Mouse (Mus musculus): ENCODE measurements at regions not wholly inside any gene's neighbourhood (a gene's known extent, or its start where the extent isn't known, plus 50 kb on each side); places are given as distances from the start of the nearest gene placed in this dataset.
"Not testable (repeated sequence)": the region's sequence is repeated elsewhere in the genome, so short reads cannot be mapped to it uniquely, and the experiment has no call there.

DNA sequence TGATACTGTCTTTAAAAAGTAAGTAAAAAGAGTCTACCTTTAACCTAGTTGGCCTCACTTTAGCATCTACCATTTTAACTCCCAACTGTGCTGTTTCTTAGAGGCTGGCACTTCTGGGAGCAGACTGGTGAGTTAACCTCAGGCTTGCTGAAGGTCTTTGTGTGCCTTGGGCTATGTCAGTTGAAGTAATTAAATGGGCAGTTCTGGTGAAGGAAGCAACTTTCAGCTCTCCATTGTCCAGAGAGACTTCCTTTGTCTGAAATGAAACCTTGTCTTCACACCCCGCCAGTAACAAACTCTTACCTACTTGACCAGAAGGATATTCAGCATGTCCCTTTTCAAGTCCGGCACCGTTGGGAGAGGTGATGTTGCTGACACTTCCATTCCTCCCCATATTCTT lies 55.5 kb downstream of the Zfp281 start:
- no peak for DNase-seq (ENCODE audit: low read depth, low spot score)

DNA sequence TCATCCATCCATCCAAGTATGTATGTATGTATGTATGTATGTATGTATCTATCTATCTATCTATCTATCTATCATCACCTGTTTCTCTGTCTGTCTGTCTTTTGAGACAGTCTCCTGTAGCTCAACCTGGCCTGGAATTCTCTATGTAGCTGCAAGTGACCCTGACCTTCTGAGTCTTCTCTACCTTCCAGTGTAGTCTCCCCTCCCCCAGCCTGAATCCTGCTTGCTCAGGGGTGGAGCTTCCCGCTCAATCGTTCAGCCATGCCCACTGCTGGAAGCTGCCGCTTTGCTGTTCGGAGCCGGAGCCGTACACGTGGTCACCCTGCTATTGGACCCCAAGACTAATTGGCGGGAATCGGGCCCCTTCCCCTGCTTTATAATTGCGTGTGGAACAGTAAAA lies 57.6 kb downstream of the Zfp281 start:
- not testable (repeated sequence) for DNase-seq (ENCODE audit: low read depth, low spot score)

DNA sequence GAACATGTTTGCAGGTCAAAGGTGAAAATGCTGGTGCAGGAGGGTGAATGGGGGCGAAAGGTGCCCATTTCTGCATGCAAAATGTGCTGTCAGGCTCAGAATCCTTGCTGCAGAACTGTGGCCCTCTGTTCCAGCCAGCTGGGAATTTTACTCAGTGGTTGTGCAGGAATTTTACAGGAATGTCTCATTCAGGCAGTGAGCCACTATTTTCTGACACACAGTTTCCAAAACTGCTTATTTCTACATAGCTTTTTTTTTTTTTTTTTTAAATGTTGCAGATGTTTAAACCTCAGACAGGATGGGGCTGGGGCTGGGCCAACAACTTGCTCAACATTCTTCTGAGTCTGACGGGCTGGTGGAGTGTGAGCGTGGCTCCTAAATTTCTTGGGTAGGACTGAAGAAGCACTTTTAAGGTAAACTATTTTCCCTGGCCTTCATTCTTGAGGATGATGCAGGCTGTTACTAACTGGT lies 58.4 kb downstream of the Zfp281 start:
- DNase-seq (ENCODE audit: low read depth, low spot score): no peak

DNA sequence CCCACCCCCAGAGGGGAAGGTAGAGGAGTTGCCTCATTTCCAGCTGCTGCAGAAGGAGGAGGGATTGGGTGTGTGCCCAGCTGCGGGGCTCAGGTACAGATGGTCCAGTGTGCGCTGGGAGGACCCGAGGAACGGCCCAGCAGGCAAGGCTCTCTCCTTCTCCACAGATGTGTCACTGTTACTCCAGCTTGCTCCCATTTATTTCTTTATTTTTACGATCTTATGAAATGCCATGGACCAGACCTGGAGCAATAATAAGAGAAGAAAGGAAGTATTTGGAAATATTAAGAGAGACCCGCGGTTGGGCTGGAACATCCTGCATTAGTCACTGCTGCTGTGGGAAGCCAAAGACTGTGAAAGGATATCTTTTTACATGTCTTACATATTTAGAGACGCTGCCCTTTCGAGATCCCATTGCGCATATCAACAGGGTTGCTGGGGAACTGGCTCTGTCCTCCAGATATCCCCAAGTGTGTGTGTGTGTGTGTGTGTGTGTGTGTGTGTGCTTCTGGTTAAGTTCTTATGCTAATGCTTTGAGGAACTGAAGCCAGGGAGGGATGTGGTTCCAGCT lies 58.9 kb downstream of the Zfp281 start:
- no peak for DNase-seq (ENCODE audit: low read depth, low spot score)

- DNase-seq (ENCODE audit: low read depth, low spot score): no peak
Measured at GRCm38 (mm10) chr1:136684481-136684880, 59.8 kb downstream of the Zfp281 start.

DNA sequence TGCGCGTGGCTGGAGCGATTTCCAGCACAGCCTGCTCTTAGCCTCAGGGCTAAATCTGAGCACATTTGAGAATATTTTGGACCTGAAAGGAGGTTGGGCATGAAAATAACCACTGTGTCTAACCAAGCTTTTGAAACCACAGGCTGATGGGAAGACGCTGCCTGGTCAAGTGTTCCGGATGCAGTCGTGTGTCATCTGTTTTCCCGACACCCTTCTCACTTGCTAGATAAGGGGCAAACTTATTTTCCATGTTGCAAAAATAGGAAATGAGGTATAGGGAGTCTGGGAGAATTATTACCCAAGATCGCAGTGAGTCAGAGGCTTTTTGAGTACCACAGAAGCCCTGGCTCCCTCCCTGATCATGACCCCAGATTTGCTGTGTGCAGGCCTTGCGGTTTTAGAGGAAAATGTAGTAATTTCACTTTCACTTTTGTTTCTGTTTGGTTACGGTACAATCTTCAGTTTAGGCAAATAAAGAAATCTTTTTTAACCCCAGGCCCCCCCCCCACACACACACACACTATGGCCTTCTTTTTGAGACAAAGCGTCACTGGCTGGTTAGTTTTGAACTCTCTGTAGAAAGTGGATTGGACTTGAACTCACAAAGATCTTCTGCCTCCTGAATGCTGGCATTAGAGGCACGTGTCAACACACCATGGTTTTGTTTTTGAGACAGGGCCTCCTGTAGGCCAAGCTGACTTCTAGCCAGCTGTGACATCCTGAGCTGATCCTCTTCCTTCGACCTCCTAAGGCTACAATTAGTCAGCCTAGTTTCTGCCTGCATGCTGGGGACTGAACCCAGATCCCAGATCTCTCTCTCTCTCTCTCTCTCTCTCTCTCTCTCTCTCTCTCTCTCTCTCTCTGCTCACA lies 60.7 kb downstream of the Zfp281 start:
- DNase-seq (ENCODE audit: low read depth, low spot score): no peak

GRCm38 (mm10) chr1:136686467-136686866 lies 61.8 kb downstream of the Zfp281 start:
- no peak for DNase-seq (ENCODE audit: low read depth, low spot score)

- no peak for DNase-seq (ENCODE audit: low read depth, low spot score)
Measured at GRCm38 (mm10) chr1:136690068-136690467, 65.4 kb downstream of the Zfp281 start.

- no peak for DNase-seq (ENCODE audit: low read depth, low spot score)
Measured at GRCm38 (mm10) chr1:136693421-136693820, 68.7 kb downstream of the Zfp281 start.

DNA sequence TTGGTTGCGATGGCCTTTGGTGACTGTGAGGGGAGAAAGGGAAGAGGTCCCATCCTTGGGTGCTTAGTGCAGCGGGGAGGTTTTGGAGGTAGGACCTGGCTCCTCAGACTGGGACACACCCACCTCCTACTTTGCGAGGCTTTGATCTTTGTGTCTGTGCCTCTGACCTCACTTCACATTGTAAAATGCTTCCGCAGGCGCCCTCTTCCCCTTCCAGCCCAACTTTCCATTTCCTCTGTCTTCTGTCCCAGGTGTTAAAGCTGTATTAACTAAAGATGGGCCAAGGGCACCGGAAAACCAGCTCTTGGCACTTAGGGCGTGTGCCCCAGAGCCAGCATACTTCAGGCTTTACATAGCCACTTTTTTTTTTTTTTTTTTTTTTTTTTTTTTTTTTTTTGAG lies 70.3 kb downstream of the Zfp281 start:
- no peak for DNase-seq (ENCODE audit: low read depth, low spot score)

DNA sequence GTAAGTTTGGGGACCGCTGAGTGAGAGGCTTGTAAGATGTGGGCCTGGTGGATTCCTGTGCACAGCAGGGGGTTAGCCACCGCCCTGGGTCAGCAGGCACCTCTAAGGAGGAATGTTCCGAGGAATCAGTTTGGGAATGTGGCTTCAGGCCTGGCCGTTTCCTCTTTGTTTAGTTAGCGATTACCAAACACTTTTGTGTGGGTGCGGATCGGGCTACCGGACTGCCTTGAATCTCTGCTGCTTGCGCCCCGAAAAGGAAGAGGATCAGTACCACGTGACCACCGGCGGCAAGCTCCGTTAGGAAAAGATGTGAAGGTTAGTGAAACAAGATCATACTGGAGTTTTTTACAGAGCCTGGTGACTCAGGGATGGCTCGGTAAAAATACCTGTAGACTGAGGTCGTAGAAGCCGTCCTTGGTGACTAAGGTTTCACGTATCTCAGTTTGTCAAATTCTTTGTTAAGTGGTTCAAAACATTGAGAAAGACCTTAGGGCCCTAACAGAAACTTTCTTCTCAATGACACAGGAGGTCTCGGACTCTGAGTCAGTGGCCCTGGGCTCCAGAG lies 71.5 kb downstream of the Zfp281 start:
- peak; percentile 44 for DNase-seq (ENCODE audit: low read depth, low spot score)

- no peak for DNase-seq (ENCODE audit: low read depth, low spot score)
Measured at GRCm38 (mm10) chr1:136698454-136699152, 73.9 kb downstream of the Zfp281 start.

GRCm38 (mm10) chr1:136699153-136699524 lies 74.4 kb downstream of the Zfp281 start:
- no peak for DNase-seq (ENCODE audit: low read depth, low spot score)

DNA sequence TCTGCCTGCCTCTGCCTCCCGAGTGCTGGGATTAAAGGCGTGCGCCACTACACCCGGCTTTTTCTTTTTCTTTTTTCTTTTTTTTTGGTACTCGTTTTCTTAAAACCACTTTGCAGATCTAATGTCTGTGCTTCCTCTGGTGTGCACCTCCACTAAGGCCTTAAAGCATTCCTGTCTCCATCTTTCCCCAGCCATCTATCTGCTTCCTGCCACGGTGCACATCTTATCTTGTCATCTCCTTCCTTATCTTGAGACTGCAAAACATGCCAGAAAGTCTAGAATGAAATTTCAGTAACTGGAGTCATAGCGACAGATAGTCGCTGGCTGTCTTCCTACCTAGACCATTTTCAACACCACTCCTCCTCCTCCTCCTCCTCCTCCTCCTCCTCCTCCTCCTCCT lies 74.9 kb downstream of the Zfp281 start:
- no peak for DNase-seq (ENCODE audit: low read depth, low spot score)

DNA sequence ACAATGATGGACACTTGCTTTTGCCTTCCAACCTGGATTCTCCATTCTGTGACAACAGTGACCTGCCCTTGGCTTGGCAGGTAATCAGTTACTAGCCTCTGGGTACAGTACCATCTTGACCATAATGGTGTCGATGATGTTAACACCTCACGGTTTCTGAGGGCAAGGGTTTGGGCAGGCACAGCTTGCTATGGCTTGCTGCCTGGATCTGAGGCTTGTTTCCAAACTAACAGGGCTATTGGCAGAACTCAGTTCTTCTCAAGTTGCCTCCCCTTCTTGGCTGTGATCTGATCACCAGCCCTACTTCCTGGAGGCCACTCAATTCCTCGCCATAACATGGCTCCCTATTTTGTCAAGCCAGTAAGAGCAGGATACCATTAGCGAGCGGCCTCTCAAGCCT lies 79.4 kb downstream of the Zfp281 start:
- DNase-seq (ENCODE audit: low read depth, low spot score): no peak

- DNase-seq (ENCODE audit: low read depth, low spot score): no peak
Measured at GRCm38 (mm10) chr1:136706509-136706908, 81.8 kb downstream of the Zfp281 start.

GRCm38 (mm10) chr1:136707394-136707793 lies 82.7 kb downstream of the Zfp281 start:
- no peak for DNase-seq (ENCODE audit: low read depth, low spot score)

- no peak for DNase-seq (ENCODE audit: low read depth, low spot score)
Measured at GRCm38 (mm10) chr1:136707866-136708265, 83.2 kb downstream of the Zfp281 start.

DNA sequence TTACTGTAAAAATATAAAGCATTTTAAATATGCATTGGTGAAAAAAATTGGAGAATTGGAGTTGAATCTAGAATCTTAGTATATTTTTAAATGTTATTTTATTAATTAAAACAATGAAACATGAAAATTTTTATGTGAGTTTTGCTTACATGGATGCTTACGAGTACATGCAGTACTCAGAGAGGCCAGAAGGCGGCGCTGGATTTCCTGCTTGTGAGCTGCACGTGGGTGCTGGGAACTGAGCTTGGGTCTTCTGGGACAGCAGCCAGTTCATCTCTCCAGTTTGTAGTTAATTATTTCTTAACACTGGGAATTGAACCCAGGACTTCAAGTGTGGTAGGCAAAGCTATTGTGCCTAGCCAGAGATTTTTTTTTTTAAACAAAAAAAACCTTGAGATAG lies 85.5 kb downstream of the Zfp281 start:
- no peak for DNase-seq (ENCODE audit: low read depth, low spot score)

DNA sequence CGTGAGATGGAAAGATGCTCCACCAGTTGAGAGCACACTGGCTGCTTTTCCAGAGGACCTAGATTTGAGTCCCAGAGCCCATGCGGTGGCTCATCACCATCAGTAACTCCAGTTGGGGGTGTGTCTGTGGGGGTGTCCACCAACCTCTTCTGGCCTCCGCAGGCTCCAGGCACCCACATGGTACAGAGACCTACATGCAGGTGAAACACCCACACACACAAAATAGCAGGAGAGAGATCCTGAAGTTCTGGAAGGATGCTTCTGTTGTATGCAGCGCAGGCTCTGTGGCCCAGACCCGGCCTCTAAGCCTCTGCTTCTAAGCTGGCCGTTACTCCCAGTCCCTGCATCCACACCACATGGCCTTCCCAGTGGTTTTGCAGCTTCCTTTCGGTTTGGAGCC lies 86.5 kb downstream of the Zfp281 start:
- no peak for DNase-seq (ENCODE audit: low read depth, low spot score)

GRCm38 (mm10) chr1:136714077-136714476 lies 89.4 kb downstream of the Zfp281 start:
- DNase-seq (ENCODE audit: low read depth, low spot score): no peak

DNA sequence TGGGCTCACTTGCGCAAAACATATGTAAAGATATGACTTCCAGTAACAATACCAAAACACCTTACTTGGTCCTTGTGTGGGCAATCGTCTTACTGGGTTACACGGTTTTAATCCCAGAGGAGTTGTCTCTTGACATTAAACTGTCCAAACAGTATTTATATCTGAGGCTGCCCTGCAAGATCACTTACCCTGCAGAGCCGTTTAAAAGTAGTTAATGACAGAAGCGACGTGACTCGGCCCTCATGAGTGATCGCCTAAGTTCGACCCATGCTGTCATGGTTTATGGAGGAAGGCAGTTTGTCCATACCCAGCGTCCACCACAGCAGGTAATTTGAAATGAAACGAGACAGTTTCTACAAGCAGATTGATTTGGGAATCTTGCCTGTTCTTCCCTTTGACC lies 90.3 kb downstream of the Zfp281 start:
- no peak for DNase-seq (ENCODE audit: low read depth, low spot score)

All from forelimb bud, embryonic 11.5 days (tissue).